Mouse (Mus musculus): ENCODE data around the gene Sptssb.

GRCm38 (mm10) chr3:69797969-69798368 lies 61.8 kb downstream of the Sptssb start:
- no peak for TF ChIP-seq CTCF (IDR thresholded peaks at IDR 0.05; ENCODE audit: borderline replicate concordance, extremely low read depth, insufficient read depth, insufficient read length)
- TF ChIP-seq POLR2A (IDR thresholded peaks at IDR 0.05; ENCODE audit: borderline replicate concordance, extremely low read depth, insufficient read depth, insufficient read length, poor library complexity, severe bottlenecking): no peak
